Mouse (Mus musculus): ENCODE data around the gene Rps26.
"Not testable (repeated sequence)": the region's sequence is repeated elsewhere in the genome, so short reads cannot be mapped to it uniquely, and the experiment has no call there.

Rps26 gene

GRCm38 (mm10) chr10:128640891-128641290 lies 14.3 kb upstream of the Rps26 start:
- DNase-seq: no peak

GRCm38 (mm10) chr10:128639999-128640398 lies 13.5 kb upstream of the Rps26 start:
- no peak for DNase-seq

- no peak for DNase-seq
These were observed 10.5 kb upstream of the Rps26 start for GRCm38 (mm10) chr10:128637011-128637410.

GRCm38 (mm10) chr10:128636561-128636960 lies 10.0 kb upstream of the Rps26 start:
- DNase-seq: no peak

GRCm38 (mm10) chr10:128635697-128636096 lies 9.2 kb upstream of the Rps26 start:
- no peak for DNase-seq

- no peak for DNase-seq
These were observed 5.0 kb upstream of the Rps26 start for GRCm38 (mm10) chr10:128631571-128631970.

GRCm38 (mm10) chr10:128630306-128630705 lies 3.8 kb upstream of the Rps26 start:
- DNase-seq: not testable (repeated sequence)

GRCm38 (mm10) chr10:128629746-128630145 lies 3.2 kb upstream of the Rps26 start:
- DNase-seq: no peak

- DNase-seq: no peak
These were observed 1.1 kb upstream of the Rps26 start for GRCm38 (mm10) chr10:128627398-128628317.

- DNase-seq: no peak
These were observed 1.2 kb downstream of the Rps26 start for GRCm38 (mm10) chr10:128625287-128625894.

- DNase-seq: not testable (repeated sequence)
These were observed 3.4 kb downstream of the Rps26 start for GRCm38 (mm10) chr10:128623106-128623613.

GRCm38 (mm10) chr10:128622702-128623101 lies 3.8 kb downstream of the Rps26 start:
- DNase-seq: no peak

GRCm38 (mm10) chr10:128621986-128622520 lies 4.5 kb downstream of the Rps26 start:
- DNase-seq: no peak

- DNase-seq: no peak
These were observed 6.3 kb downstream of the Rps26 start for GRCm38 (mm10) chr10:128620241-128620640.

GRCm38 (mm10) chr10:128619148-128619547 lies 7.4 kb downstream of the Rps26 start:
- not testable (repeated sequence) for DNase-seq

GRCm38 (mm10) chr10:128618570-128618969 lies 8.0 kb downstream of the Rps26 start:
- no peak for DNase-seq

- not testable (repeated sequence) for DNase-seq
These were observed 10.6 kb downstream of the Rps26 start for GRCm38 (mm10) chr10:128615798-128616448.

GRCm38 (mm10) chr10:128614934-128615333 lies 11.6 kb downstream of the Rps26 start:
- no peak for DNase-seq

- not testable (repeated sequence) for DNase-seq
These were observed 12.7 kb downstream of the Rps26 start for GRCm38 (mm10) chr10:128613820-128614219.

GRCm38 (mm10) chr10:128613154-128613440 lies 13.4 kb downstream of the Rps26 start:
- DNase-seq: no peak

- DNase-seq: peak; percentile 85
These were observed 14.0 kb downstream of the Rps26 start for GRCm38 (mm10) chr10:128612433-128613153.

- no peak for DNase-seq
These were observed 20.1 kb downstream of the Rps26 start for GRCm38 (mm10) chr10:128606483-128606882.
